Mouse (Mus musculus) layer of hippocampus, adult 9-10 months (tissue): ENCODE measurements at regions not wholly inside any gene's neighbourhood (a gene's known extent, or its start where the extent isn't known, plus 50 kb on each side); places are given as distances from the start of the nearest gene placed in this dataset.

Experiments used
- DNase-seq: peaks from one replicate; pipeline ENCODE4 v3.0.0; 2022; ENCODE audit warnings: low spot score

- no peak for DNase-seq
Measured at GRCm38 (mm10) chr3:38579781-38580180, 95.1 kb upstream of the Ankrd50 start.

GRCm38 (mm10) chr3:38577890-38578628 is 93.4 kb upstream of the Ankrd50 start:
- DNase-seq: no peak

DNA sequence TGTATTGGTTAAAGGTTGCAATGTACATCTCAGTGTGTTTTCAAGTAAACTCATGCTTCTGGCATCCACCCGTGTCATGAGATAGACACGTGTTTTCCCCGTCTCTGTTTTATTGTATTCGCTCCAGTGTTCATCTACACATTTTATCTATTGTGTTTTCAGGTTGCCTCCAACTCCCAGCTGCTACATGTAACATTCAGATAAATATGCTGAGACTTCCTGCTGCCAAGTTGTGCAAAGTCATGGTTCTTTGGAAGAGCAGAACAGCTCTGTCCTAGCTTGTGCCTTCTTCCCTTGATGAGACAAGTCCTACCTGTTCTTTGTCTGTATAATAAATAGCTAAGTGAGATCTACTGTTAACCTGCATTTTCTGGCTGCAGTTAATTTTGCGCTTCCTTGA is 89.0 kb upstream of the Ankrd50 start:
- DNase-seq: no peak

DNA sequence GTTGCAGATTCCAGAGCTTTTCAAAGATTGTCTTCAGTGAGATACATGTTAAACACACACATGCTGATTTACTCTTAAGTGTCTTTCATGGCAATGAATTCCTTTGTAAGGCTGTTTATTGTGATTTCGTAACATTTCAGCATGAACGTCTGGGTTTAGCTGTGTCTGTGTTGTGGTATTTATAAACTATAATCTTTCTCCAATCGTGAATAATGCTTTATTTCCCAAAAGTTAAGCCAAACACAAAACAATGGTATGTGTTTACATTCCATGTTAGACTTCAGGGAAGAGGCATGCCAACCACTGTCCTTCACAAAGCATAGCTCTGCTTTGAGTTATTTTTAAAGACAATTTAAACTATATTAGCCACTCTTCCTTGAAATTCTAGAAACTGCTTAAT is 87.5 kb upstream of the Ankrd50 start:
- no peak for DNase-seq

DNA sequence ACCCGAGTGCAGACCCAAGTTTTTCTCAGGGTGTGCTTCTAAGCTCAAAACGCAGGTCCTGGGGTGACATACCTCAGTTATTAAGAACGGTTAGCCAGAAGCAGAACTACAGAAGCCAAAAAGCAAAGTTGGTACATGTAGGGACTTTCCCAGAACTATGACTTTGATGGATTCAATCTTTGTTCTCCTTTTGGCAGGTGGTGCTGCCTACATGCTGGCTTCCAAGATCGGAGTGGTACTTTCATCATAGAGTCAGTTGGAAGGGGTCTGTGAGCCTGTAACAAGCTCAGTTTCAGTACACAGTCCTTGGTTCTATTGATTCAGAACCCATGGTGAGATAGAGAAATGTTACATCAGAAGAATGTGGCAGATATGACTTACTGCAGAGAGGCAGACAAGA is 86.6 kb upstream of the Ankrd50 start:
- no peak for DNase-seq

DNA sequence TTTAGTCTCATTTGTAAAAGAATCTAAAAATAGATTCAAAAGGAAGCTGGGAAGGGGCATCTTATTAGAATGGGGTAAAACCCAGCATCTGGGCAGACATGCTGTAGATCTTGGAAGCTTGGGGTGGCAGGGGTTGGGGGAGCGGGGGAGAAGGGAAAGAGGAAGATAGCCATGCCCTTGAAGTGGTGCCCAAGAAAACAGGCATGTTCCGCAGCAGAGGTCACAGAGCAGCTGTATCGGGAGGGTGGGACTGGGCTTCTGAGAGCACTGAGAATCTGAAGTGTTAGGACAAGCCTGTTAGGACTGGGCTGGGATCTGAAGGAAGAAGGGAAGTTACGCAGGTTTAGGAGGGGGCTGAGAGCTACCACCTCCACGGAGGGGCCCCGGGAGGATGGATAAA is 84.4 kb upstream of the Ankrd50 start:
- no peak for DNase-seq

DNA sequence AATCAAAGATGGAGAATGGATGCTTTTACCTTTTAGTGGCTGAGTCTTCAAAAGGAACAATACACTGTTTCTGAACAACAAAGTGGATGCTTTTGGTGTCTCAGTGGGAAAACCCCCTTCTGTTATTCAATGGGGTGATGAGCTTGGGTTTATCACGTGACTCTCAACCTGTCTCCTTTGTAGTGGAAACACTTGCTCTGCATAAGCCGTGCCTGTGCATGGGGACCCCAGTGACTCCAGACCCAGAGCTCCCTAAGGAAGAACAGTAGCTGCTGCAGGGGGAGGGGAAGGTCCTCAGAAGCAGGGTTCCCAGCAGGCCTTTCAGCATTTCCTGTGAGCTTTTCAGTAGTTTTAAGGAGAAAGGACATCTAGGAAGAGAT is 83.9 kb upstream of the Ankrd50 start:
- no peak for DNase-seq

GRCm38 (mm10) chr3:38567946-38568595 is 83.4 kb upstream of the Ankrd50 start:
- no peak for DNase-seq

GRCm38 (mm10) chr3:38566576-38566975 is 81.9 kb upstream of the Ankrd50 start:
- DNase-seq: no peak

- DNase-seq: no peak
Measured at GRCm38 (mm10) chr3:38564844-38565243, 80.2 kb upstream of the Ankrd50 start.

DNA sequence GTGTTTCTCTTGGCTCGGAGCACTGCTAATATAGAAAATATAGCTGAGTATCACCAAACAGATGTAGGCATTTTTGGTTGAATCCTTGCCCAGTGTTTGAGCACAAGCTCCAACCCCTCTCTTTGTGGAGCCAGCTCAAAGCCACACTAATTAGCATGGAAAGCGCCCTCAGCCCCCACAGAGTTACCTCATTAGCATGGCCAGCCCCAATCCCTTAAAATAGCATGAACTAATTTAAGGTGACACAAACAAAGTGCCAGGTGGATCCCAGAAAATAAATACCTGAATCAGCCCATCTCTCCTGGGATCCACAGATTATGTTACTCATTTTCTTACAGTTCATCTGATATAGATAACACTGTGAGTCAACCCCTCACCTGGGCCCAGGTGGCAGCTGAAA is 79.7 kb upstream of the Ankrd50 start:
- no peak for DNase-seq

- no peak for DNase-seq
Measured at GRCm38 (mm10) chr3:38561186-38561585, 76.5 kb upstream of the Ankrd50 start.

GRCm38 (mm10) chr3:38555939-38556338 is 71.3 kb upstream of the Ankrd50 start:
- DNase-seq: no peak

GRCm38 (mm10) chr3:38553470-38554043 is 68.9 kb upstream of the Ankrd50 start:
- no peak for DNase-seq

DNA sequence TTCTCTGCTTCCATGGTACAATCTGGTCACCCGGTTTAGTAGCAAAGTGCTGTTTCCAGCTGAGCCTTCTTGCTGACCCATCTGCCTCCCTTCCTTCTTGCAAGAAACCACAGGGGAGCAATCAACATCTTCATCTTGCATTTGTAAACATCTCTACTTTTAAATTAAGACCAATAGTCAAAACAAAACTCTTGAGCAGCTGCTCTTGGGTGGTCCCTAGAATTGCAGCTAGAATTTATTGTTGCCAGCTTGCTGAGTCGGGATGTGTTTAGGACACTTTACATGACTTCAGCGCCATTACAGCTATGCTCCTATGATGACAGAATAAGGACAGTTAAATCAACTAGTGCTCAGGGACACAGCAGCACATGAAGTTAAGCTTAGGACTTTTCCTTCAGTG is 62.4 kb upstream of the Ankrd50 start:
- no peak for DNase-seq

GRCm38 (mm10) chr3:38545501-38545896 is 60.9 kb upstream of the Ankrd50 start:
- DNase-seq: no peak

- DNase-seq: no peak
Measured at GRCm38 (mm10) chr3:38544718-38545500, 60.3 kb upstream of the Ankrd50 start.

DNA sequence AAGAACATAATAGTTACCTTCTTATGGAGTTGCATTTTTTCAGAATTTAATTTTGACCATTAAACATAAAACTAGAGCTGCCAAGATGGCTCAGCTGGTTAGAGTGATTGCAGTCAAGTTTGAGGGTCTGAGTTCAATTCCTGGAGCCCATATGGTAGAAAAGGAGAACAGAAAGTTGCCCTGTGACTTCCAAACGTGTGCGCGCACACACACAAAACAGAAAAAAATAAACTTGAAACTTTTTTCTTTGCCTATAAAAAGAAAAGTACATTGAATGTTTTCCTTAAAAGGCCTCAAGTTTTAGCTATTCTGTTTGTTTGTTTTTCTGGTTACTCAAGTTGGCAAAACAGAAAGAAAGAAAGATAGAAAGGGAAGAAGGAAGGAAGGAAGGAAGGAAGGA is 59.2 kb upstream of the Ankrd50 start:
- DNase-seq: no peak

DNA sequence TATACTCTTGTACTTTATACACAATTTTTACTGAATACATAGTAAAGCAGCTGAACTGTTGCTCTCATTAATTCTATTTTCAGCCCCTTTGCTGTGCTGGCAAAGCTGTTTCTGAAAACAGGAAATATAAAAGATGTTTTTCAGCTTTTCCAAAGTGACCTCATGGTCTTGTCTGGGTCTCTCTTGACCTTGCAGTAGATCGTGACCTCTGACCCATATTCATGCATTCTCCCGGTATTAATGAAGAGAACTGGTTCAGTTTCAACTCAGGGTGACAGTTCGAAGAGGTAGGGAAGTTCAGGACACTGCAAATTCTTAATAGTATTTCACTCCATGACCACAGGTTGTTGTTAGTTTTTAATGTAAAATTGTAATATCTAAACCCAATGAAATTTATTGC is 56.7 kb upstream of the Ankrd50 start:
- DNase-seq: no peak

- DNase-seq: no peak
Measured at GRCm38 (mm10) chr3:38538309-38538708, 53.7 kb upstream of the Ankrd50 start.

DNA sequence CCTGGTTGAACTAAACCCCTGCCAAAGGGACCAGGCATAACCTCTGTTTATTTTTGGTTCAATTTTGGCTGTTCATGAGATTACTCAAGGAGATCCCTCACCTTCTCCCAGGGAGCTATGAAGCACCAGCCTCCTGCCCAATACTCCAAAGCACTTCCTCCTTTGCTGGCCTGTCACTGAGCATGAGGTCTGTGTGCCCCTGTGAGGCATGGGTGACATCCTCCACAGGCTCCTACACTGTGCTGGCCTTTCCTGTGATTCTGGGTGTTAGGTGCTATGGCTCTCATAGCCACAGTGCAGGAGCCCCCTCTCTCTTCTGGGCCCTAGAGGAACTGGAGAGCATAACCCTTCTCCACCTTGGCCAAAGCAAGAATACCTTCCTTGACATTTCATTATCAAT is 53.1 kb upstream of the Ankrd50 start:
- DNase-seq: no peak
